8 mouse cellular contexts compared by ENCODE assay signal in the genomic region with DNA sequence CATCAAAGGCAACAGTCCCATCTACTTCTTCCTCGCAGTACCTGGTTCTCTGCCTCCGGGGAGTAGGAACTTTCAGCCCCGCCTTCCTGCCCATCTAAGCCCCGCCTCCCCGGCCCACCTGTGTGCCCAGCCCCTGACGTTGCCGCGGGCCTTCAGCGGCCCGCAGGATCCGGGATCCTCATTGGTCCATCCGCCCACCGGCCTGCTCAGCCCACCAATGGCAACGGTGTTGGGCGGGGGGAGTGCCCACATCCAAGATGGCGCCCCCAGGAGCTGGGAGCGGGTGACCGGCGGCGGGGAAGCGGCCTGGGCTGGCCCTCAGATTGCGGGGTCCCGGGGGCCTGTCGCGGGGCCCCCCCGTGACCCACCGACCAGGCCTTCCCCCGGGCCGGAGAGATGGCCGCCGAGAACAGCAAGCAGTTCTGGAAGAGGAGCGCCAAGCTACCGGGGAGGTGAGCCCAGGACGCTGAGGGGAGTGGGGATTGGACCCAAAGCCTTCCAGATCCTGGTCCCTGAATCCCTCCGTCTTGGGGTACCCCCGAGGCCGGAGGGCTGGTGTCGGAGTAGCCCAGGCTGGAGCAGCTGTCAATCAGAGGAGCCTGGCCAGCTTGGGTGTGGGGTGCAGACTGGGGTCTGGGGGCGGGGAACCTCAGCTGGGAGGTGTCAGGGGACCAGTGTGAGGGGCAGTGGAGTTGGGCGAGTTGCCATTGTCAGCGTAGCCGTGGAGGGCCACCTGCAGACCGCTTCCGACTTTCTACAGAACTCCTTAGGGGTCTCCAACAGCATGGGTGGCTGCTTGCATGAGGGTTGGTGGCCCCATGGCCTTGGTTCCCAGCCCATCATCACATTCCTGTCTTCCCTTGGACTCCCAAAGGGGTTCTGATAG. TPM values are rescaled to one million over a fixed set of nuclear protein-coding genes. Genes with fewer than 3 reads are reported as not detected.
DNase-seq lines count a peak whose midpoint lies in the region; ATAC-seq and TF ChIP-seq lines count a peak whose summit lies in the region.

A gene (minus strand): TSS at position 96 of the 886 bp plus-strand sequence.
A gene (plus strand): TSS at position 243 of the 886 bp plus-strand sequence.

- TF ChIP-seq POLR2A in ES-Bruce4 (IDR thresholded peaks at IDR 0.05; ENCODE audit: insufficient read depth, low read length), result no peak
- TF ChIP-seq POLR2A in lung, adult 2 months (IDR thresholded peaks at IDR 0.05; ENCODE audit: borderline replicate concordance, extremely low read depth, low read depth, low read length), result 0 out of 2 replicates have a peak, but pooled peaks have one; percentile 37

- peak within 1 kb of the TSS; percentile 91 for H3K4me3 ChIP-seq in ES-Bruce4 (ENCODE audit: low read depth, low read length)
- peak within 1 kb of the TSS; percentile 94 for H3K4me3 ChIP-seq in forebrain, embryonic 14.5 days (ENCODE audit: low read depth, low read length)
- peak within 1 kb of the TSS; percentile 79 for H3K4me3 ChIP-seq in lung, adult 2 months (replicated peaks; ENCODE audit: extremely low read depth, low read depth, low read length)

- ATAC-seq in cerebellum, adult (ENCODE audit: insufficient number of reproducible peaks, low FRiP score, low TSS enrichment), result peak; percentile 99
- peak; percentile 100 for ATAC-seq in forebrain, embryonic 14.5 days
- peak; percentile 99 for ATAC-seq in neutrophil, adult 5-6 weeks (ENCODE audit: extremely low read depth, insufficient number of reproducible peaks, low FRiP score, poor library complexity, severe bottlenecking)

- no peaks in the 10 kb centered on the region for H3K4me1 ChIP-seq in ES-Bruce4 (ENCODE audit: control insufficient read depth, insufficient read depth, low read length)
- peaks cover 13% of the 10 kb centered on the region for H3K4me1 ChIP-seq in forebrain, embryonic 14.5 days (ENCODE audit: control insufficient read depth, insufficient read depth, low read length)
- peaks cover 4% of the 10 kb centered on the region for H3K4me1 ChIP-seq in lung, adult 2 months (ENCODE audit: control insufficient read depth, insufficient read depth, low read length)

- DNase-seq in forebrain, embryonic 14.5 days (ENCODE audit: low spot score), result peak; percentile 97
- DNase-seq in heart, postnatal 25 days (ENCODE audit: low spot score), result peak; percentile 89
- peak; percentile 94 to 96 for DNase-seq in layer of hippocampus, adult 18-20 months (ENCODE audit: low spot score in 2 of 2)
- peak; percentile 91 for DNase-seq in lung, adult 2 months
- peak; percentile 95 to 96 for DNase-seq in thymus, adult 18-20 months

- no peak for TF ChIP-seq EP300 in ES-Bruce4 (IDR thresholded peaks at IDR 0.05; ENCODE audit: insufficient read depth, low read depth, low read length)

- no peak for TF ChIP-seq CTCF in ES-Bruce4 (IDR thresholded peaks at IDR 0.05; ENCODE audit: low read depth, low read length)
- TF ChIP-seq CTCF in lung, adult 2 months (IDR thresholded peaks at IDR 0.05; ENCODE audit: insufficient read depth, low read length), result no peak

- 1% methylated on average over 44 of the region's 44 CpGs for WGBS in forebrain, embryonic 14.5 days
- WGBS in lung, adult 2 months, result under 1% methylated on average over 44 of the region's 44 CpGs

- intact Hi-C loops in heart, postnatal 25 days (cut with DNase I), result no loop called here

- H3K9me3 ChIP-seq in ES-Bruce4 (replicated peaks; ENCODE audit: control insufficient read depth, insufficient read depth, low read length, poor library complexity, severe bottlenecking), result no peaks in the 10 kb centered on the region
- H3K9me3 ChIP-seq in forebrain, embryonic 14.5 days (replicated peaks; ENCODE audit: control insufficient read depth, low read length), result no peaks in the 10 kb centered on the region

- no peak within 1 kb of the TSS for H3K27ac ChIP-seq in ES-Bruce4 (ENCODE audit: insufficient read depth, low read length)
- H3K27ac ChIP-seq in forebrain, embryonic 14.5 days (ENCODE audit: low read depth, low read length), result 0 out of 2 replicates have a peak within 1 kb of the TSS, but pooled peaks have one; percentile 21

- no peaks in the 10 kb centered on the region for H3K27me3 ChIP-seq in ES-Bruce4 (ENCODE audit: control insufficient read depth, insufficient read depth, low read length, poor library complexity, severe bottlenecking)
- H3K27me3 ChIP-seq in forebrain, embryonic 14.5 days (replicated peaks; ENCODE audit: control insufficient read depth, insufficient read depth, low read length), result no peaks in the 10 kb centered on the region

- H3K36me3 ChIP-seq in ES-Bruce4 (ENCODE audit: control insufficient read depth, insufficient read depth, low read length, poor library complexity, severe bottlenecking), result no peaks in the 10 kb centered on the region
- no peaks in the 10 kb centered on the region for H3K36me3 ChIP-seq in forebrain, embryonic 14.5 days (ENCODE audit: control insufficient read depth, insufficient read depth, low read length)

- peak within 1 kb of the TSS; percentile 98 for H3K4me2 ChIP-seq in forebrain, embryonic 14.5 days (ENCODE audit: low read length)

- H3K9ac ChIP-seq in ES-Bruce4 (ENCODE audit: low read depth, poor library complexity, severe bottlenecking), result peak within 1 kb of the TSS; percentile 93
- H3K9ac ChIP-seq in forebrain, embryonic 14.5 days (ENCODE audit: low read length), result peak within 1 kb of the TSS; percentile 95

RNA-seq across cellular contexts. Expression of the first gene that starts in this region (rescaled TPM):
- 1.6 and 2.4 TPM in 2 replicates for polyA plus RNA-seq in ES-Bruce4 (2011; ENCODE audit: insufficient read depth, insufficient read length, low read depth, missing spikeins)
- not detected in 2 replicates for polyA plus RNA-seq in forebrain, embryonic 14.5 days (2014; fragmentation: Nextera tagmentation; extraction: Ambion mirVana)
- not detected for total RNA-seq in heart, postnatal 25 days (2021)
- total RNA-seq in layer of hippocampus, adult 18-20 months (2021), result not detected
- not detected in 2 replicates for polyA plus RNA-seq in lung, adult 2 months (2012; rRNA removed)
- total RNA-seq in neutrophil, adult 5-6 weeks (2017), result not detected in 2 replicates

RNA-seq across cellular contexts. Expression of the second gene that starts in this region (rescaled TPM):
- 20.8 and 21.8 TPM in 2 replicates for polyA plus RNA-seq in ES-Bruce4 (2011; ENCODE audit: insufficient read depth, insufficient read length, low read depth, missing spikeins)
- polyA plus RNA-seq in forebrain, embryonic 14.5 days (2014; fragmentation: Nextera tagmentation; extraction: Ambion mirVana), result 18.4 and 21.3 TPM in 2 replicates
- 10 to 100 TPM; 12.7 to 13.3 TPM for total RNA-seq in heart, postnatal 25 days (2021)
- 10 to 100 TPM; 37.8 to 41.4 TPM for total RNA-seq in layer of hippocampus, adult 18-20 months (2021)
- polyA plus RNA-seq in lung, adult 2 months (2012; rRNA removed), result 16.5 and 17.7 TPM in 2 replicates
- total RNA-seq in neutrophil, adult 5-6 weeks (2017), result 9.8 and 9.9 TPM in 2 replicates
